Mouse (Mus musculus) thymus, adult 18-20 months (tissue): Measurements from ENCODE around the gene Cox15.

Experiments
- DNase-seq, 2 experiments: peaks; one replicate each; pipeline ENCODE4 v3.0.0; 2022; ENCODE audit warnings: mixed read lengths in 2 of 2

Gene Cox15

GRCm38 (mm10) chr19:43704211-43704610 lies 48.6 kb downstream of the Cox15 start:
- DNase-seq: no peak

GRCm38 (mm10) chr19:43699763-43700155 lies 53.0 kb downstream of the Cox15 start:
- no peak for DNase-seq

- no peak for DNase-seq
These were observed 53.6 kb downstream of the Cox15 start for GRCm38 (mm10) chr19:43699021-43699762.

DNA sequence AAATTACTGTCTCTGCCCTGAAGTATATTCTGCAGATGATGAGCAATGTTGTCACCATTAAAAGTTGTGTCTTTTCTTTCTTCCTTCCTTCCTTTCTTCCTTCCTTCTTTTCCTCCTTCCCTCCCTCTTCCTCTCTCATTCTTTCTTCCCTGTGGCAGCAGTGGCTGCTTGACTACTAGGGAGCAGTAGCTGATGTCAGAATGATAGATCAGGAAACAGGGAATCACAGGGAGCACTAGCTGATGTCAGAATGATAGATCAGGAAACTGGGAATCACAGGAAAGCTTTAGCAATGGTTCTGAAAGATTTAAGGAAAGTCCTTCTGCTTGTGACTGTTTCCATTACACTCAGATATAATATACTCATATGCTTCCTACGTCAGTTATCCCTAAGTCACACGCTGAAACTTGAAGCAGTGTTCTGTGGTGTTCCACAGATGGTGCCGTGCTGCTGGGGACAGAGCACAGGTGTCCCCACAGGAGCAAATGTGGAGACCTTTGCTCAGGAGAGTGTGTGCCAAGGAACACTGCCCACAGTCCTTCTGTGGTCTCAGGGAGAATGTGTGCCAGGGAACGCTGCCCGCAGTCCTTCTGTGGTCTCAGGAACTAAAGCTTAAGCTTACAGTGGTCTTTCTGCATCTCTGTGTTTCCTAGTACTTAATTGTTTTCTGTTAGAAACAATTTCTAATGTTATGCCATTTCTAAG lies 55.0 kb downstream of the Cox15 start:
- no peak for DNase-seq

DNA sequence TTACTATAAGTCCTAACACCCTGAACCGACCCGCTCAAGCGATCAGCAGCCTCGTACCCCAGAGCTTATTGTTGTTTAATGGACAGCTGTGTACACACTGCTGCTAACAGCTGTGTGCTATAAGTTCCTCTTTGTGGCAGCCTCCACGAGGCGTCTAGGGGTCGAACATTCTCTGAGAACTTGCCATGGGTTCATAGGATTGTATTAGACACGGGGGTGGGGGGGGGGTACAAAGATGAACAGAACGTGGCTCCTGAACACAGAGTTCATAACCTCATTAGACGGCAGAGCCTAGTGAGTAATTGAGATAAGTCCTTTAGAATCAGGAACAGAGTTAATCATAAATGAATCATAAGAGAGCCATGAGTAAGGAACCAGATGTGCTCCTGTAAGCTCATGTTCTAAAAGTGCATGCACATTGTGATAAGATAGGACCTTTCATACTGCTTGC lies 57.3 kb downstream of the Cox15 start:
- DNase-seq: no peak

- no peak for DNase-seq
These were observed 60.0 kb downstream of the Cox15 start for GRCm38 (mm10) chr19:43692815-43693214.

GRCm38 (mm10) chr19:43689419-43690246 lies 63.2 kb downstream of the Cox15 start, which contains the start of gene Entpd7:
TSS of gene Entpd7 (plus strand) at chr19:43689672.
- DNase-seq: peak; percentile 93
